Mouse (Mus musculus) testis, adult 2 months (tissue): ENCODE data around the gene Maml2. TPM values are rescaled to one million over a fixed set of nuclear protein-coding genes. Genes with fewer than 3 reads are reported as not detected.

Experiments
- H3K27ac ChIP-seq: fragments of 200-500 bp; 2 replicates; pipeline ENCODE4 v1.5.1; 2012; ENCODE audit warnings: low read depth, low read length; ENCODE audit not compliant: control insufficient read depth, insufficient read depth
- H3K27me3 ChIP-seq: fragments of 200-500 bp; 2 replicates; pipeline ENCODE4 v1.6.1; 2012; ENCODE audit warnings: mild to moderate bottlenecking, low read length, moderate library complexity; ENCODE audit not compliant: control insufficient read depth, insufficient read depth
- H3K36me3 ChIP-seq: fragments of 200-500 bp; 2 replicates; pipeline ENCODE4 v1.6.1; 2012; ENCODE audit warnings: mild to moderate bottlenecking, low read length; ENCODE audit not compliant: control insufficient read depth, insufficient read depth
- H3K4me1 ChIP-seq: fragments of 200-500 bp; 2 replicates; pipeline ENCODE4 v1.6.1; 2012; ENCODE audit warnings: low read length; ENCODE audit not compliant: control insufficient read depth, insufficient read depth
- H3K4me3 ChIP-seq: fragments of 200-500 bp; 2 replicates; pipeline ENCODE4 v1.5.1; 2012; ENCODE audit warnings: low read depth, mild to moderate bottlenecking, low read length, moderate library complexity, mixed read lengths; ENCODE audit not compliant: control insufficient read depth
- CTCF ChIP-seq: fragments of 200-500 bp; IDR thresholded peaks from 2 replicates; pipeline ENCODE4 v1.5.1; 2012; ENCODE audit warnings: low read depth, mild to moderate bottlenecking, inconsistent platforms, low read length, moderate library complexity; ENCODE audit not compliant: control insufficient read depth, insufficient read depth, insufficient replicate concordance
- POLR2A ChIP-seq: fragments of 200-500 bp; IDR thresholded peaks from 2 replicates; pipeline ENCODE4 v1.6.1; 2012; ENCODE audit warnings: low read depth, mild to moderate bottlenecking, inconsistent platforms, low read length, moderate library complexity; ENCODE audit not compliant: control insufficient read depth
- polyA plus RNA-seq: library from polyadenylated mRNA; depleted of rRNA; stranded (reverse); fragments of >200 nt; gene quantifications from 2 replicates; pipeline ENCODE4 v1.2.3, GENCODE M21; 2012

Gene Maml2
- polyA plus RNA-seq, 1 experiment = 0.56 TPM

DNA sequence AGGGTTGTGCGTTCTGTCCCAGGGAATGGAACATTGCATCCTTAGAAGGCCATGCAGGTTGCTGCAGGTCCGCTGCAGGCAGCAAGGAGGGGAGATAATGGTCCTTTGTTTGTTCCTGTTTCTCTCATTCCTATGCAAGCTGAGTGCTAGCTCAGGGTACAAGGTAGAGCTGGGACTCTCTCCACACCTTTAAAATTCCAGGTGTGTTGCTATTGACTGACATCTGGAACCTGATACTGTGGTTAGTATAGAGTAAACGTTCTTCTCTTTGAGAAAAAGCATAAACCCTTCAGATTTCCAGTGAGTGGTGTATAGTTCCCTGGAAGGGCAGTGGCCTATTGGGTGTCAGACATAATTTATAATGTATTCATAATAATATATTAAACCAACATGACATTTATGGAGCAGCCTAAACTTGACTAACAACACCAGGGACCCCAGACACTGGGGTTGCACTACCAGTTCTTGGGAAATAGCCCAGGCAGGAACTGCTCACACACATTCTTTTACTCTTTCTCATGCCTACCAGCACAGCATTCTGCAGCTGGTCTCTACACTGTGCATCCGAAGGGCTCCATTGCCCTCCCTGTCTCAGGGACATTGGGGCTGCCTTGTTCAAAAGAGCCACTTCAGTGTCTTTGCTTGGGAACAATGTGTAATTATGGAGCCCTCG, 254.8 kb downstream of the Maml2 start:
- H3K36me3 ChIP-seq = no peaks in the 10 kb centered on the region
- no peaks in the 10 kb centered on the region for H3K4me1 ChIP-seq
- H3K27ac ChIP-seq = no peak overlapping the region
- no peak for TF ChIP-seq POLR2A
- no peak for TF ChIP-seq CTCF
- no peaks in the 10 kb centered on the region for H3K27me3 ChIP-seq
- no peak overlapping the region for H3K4me3 ChIP-seq

DNA sequence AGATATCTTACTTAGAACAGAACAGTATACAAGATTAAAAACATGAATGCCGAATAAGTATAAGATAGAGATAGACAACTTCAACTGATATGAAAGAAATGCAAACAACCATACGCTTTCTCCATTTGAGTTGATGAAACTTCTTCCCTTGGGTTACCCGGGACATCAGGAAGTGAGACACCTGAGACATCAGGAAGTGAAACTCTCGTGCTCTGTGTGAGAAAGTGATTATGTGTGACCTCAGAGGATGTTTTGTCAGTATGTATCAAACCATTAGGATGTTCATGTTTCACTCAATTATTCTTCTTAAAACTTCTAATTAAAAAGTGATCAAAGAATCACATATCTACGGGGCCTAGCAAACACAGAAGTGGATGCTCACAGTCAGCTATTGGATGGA, 257.0 kb downstream of the Maml2 start:
- H3K27ac ChIP-seq = no peak overlapping the region

DNA sequence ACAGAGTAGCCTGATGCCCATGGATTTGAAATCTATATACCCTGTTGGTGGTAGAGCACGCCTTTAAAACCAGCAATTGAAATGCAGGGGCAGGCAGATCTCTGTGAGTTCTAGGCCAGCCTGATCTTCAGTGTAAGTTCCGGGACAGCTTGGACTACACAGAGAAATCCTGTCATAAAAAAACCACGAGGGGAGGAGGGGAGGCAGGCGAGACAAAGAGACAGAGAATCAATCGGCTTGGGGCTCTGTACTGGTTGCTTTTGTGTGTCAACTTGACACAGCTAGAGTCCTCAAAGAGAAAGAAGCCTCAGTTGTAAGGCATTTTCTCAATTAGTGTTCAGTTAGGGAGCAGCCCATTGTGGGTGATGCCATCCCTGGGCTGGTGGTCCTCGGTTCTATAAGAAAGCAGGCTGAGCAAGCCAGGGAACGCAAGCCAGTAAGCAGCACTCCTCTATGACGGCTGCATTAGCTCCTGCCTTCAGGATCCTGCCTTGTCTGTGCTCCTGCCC, 258.3 kb downstream of the Maml2 start:
- no peaks in the 10 kb centered on the region for H3K36me3 ChIP-seq
- H3K4me1 ChIP-seq = no peaks in the 10 kb centered on the region
- H3K27ac ChIP-seq = no peak overlapping the region
- TF ChIP-seq CTCF (no peak), POLR2A (no peak)
- no peak overlapping the region for H3K4me3 ChIP-seq
- H3K27me3 ChIP-seq = no peaks in the 10 kb centered on the region

More for the DNA sequence above, 257.0 kb downstream of the Maml2 start:
- Histone ChIP-seq H3K4me3 (no peak overlapping the region), H3K4me1 (no peaks in the 10 kb centered on the region), H3K27me3 (no peaks in the 10 kb centered on the region), H3K36me3 (no peaks in the 10 kb centered on the region)
- TF ChIP-seq POLR2A (no peak), CTCF (no peak)

DNA sequence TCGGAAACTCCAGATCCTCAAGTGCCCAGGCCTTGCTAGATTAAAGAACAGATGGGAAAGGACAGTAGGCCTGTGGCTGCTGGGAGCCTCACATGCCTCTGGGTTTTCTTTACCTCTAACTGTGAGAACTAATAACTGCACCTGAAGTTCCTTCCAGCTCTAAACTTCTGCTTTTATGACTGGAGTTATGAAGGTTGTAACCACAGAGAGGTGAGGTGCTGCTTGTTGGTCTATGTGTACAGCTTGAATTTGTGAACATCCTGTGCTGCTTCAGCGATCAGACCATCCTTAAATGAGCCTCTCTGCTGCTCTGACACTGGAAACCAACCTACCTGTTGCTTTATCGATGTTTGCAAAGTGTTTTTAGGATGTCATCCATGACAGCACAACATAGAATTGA, 258.9 kb downstream of the Maml2 start:
- H3K4me3 ChIP-seq = no peak overlapping the region
- H3K4me1 ChIP-seq = no peaks in the 10 kb centered on the region
- TF ChIP-seq CTCF (no peak), POLR2A (no peak)
- no peaks in the 10 kb centered on the region for H3K36me3 ChIP-seq
- no peak overlapping the region for H3K27ac ChIP-seq
- H3K27me3 ChIP-seq = no peaks in the 10 kb centered on the region

DNA sequence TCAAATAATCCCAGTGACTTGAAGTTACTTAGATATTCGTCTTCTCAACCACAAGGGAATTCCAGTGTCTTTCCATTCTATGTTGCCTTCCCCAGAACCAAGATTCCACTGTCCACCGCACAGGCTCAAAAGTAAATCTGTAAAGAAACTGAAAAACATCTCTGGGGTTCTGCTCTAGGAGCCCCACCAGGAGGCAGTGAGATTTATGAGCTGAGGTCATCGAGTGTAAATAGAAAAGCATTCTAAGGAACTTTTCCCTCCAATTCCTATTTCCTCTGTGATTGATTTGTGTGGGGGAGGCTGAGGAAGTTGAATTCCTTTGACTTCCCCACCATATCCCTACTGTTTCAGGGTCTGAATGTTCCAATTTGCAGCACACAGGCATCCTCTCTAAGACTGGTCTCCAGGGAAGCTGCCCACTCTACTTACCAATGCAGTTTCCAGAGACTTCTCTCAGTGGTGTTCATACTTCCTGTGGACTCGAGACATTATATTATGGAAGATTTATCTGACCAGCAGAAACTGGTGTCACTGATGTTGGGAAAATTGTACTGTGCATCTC, 261.1 kb downstream of the Maml2 start:
- TF ChIP-seq POLR2A (no peak), CTCF (no peak)
- Histone ChIP-seq H3K27ac (no peak overlapping the region), H3K4me3 (no peak overlapping the region), H3K4me1 (no peaks in the 10 kb centered on the region), H3K27me3 (no peaks in the 10 kb centered on the region), H3K36me3 (no peaks in the 10 kb centered on the region)

DNA sequence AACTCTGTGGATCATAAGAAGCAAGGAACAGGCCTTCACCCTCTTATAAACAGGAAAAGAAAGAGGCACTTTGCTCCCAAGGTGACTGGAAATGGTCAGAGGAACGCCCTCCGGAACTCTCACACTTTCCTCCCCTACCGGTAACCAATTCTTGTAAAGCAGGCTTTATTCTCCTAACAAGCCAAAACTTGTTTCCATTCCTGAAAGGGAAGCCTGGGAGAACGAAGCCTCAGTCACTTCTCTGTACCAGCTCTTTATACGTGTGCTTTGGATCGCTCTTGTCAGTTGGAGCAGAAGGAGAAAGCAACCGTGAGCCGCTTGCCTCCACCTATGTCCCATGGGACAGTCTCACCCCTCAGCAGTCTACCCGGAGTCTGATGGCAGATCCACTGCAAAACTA, 262.9 kb downstream of the Maml2 start:
- no peak overlapping the region for H3K4me3 ChIP-seq
- no peak overlapping the region for H3K27ac ChIP-seq
- H3K4me1 ChIP-seq = no peaks in the 10 kb centered on the region
- H3K27me3 ChIP-seq = no peaks in the 10 kb centered on the region
- H3K36me3 ChIP-seq = no peaks in the 10 kb centered on the region
- TF ChIP-seq POLR2A (no peak), CTCF (no peak)

DNA sequence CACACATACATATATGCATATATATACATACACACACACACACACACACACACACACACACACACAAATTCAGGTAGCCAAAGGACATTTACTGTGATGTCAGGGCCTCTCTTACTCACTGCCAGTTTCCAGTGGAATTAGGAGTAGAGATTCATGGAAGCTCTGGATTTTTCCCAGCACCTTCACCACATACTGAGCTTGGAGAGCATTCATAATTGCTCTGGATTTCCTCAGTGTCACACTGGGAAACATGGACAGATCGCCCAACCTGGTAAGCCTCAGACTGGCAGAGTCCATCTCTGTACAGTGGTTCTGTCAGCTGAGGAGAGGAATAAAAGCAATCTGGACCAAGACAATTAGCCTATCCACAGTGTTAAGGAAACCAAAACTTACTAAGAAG, 263.6 kb downstream of the Maml2 start:
- Histone ChIP-seq H3K27ac (no peak overlapping the region), H3K4me1 (no peaks in the 10 kb centered on the region), H3K4me3 (no peak overlapping the region), H3K27me3 (no peaks in the 10 kb centered on the region), H3K36me3 (no peaks in the 10 kb centered on the region)
- TF ChIP-seq POLR2A = no peak
- no peak for TF ChIP-seq CTCF

DNA sequence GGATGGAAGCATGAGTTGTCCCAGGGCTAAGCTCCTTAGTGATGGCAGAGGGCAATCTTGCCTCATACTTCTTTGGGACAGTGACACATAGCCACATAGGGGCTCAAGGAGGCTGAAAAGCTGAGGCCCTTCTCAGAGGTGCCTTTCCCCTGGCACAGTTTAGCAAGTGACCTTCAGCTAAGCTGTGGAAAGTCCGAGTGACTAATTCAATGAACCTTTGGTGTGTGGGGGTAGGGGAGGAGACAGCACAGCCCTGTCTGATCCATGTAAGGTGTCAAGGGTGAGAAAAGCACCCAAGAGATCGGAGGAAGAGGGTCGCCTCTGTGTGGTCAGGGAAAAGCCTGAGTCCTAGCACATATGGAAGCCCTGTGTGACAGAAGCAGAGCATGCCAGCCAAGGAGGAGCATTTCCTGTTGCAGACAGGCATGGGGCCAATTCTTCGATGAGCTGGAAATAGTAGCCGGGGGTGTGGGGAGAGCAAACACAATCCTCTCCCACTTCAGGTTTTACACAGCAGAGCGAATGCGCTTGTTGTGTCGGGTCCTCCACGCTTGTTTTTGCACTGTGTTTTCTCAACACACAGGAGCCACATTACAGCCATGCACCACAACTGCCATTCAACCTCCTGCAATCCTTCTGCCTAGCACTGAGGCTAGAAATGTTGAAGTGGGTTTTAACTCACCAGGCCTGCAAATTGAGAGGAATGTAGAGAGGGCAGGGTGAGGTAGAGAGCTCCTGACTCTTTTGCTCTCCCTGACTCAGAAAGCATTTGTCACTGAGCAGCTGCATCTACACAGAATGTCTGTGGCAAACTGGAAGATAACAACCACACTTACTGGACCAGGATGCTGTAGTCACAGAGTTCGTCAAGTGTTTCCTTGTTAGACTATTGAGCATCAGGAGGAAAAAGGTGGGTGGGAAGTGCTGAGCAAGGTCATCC, 266.0 kb downstream of the Maml2 start:
- Histone ChIP-seq H3K27ac (no peak overlapping the region), H3K27me3 (no peaks in the 10 kb centered on the region), H3K4me1 (no peaks in the 10 kb centered on the region), H3K4me3 (no peak overlapping the region), H3K36me3 (no peaks in the 10 kb centered on the region)
- TF ChIP-seq CTCF (no peak), POLR2A (no peak)
